Comparison of ENCODE assay signal across 18 mouse cellular contexts in genomic region chr17:29456476-29456875, GRCm38 (mm10). TPM values are rescaled to one million over a fixed set of nuclear protein-coding genes. Genes with fewer than 3 reads are reported as not detected.
DNase-seq lines count a peak whose midpoint lies in the region; ATAC-seq lines count a peak whose summit lies in the region.
"Had no signal": no experiment of that assay in that cellular context is flagged by ENCODE, and none has a peak within 500 bp of the region (broad histone marks: within the 10 kb centered on the region; RNA-seq: fewer than 3 reads in every experiment).

No protein-coding gene starts in this region.

- 99% methylated on average over 4 of the region's 4 CpGs for WGBS in heart, embryonic 14.5 days

- H3K4me2 ChIP-seq in heart, embryonic 14.5 days (ENCODE audit: low read length), result no peak overlapping the region
- H3K4me2 ChIP-seq: limb, embryonic 13.5 days had no signal

- 0 out of 2 replicates have a peak overlapping the region, but pooled peaks have one; percentile 5 for H3K9ac ChIP-seq in heart, embryonic 14.5 days (ENCODE audit: low read length)
- H3K9ac ChIP-seq: forebrain, postnatal 0 days; limb, embryonic 13.5 days had no signal

- H3K9me3 ChIP-seq in heart, embryonic 14.5 days (ENCODE audit: control insufficient read depth, low read length), result 0 out of 2 replicates have a peak, but pooled peaks cover 2% of the 10 kb centered on the region

- H3K27ac ChIP-seq in heart, embryonic 14.5 days (replicated peaks in 1 of 2; ENCODE audit: control insufficient read depth in 1 of 2, insufficient read depth in 1 of 2, low read depth in 2 of 2, low read length in 2 of 2), result peak overlapping the region; percentile 88 to 97
- H3K27ac ChIP-seq: left cerebral cortex, adult 2 months had no signal

- H3K4me3 ChIP-seq in heart, embryonic 14.5 days (ENCODE audit: control insufficient read depth in 1 of 2, insufficient read depth in 1 of 2, low read depth in 1 of 2, low read length in 2 of 2), result no peak overlapping the region
- H3K4me3 ChIP-seq: left cerebral cortex, adult 2 months; limb, embryonic 13.5 days; midbrain, embryonic 10.5 days had no signal

- no peaks in the 10 kb centered on the region for H3K36me3 ChIP-seq in heart, embryonic 14.5 days (ENCODE audit: control insufficient read depth, insufficient read depth, low read length)
- H3K36me3 ChIP-seq: limb, embryonic 13.5 days; midbrain, embryonic 10.5 days had no signal

- DNase-seq in adrenal gland, postnatal 14 days, result peak; percentile 36
- no peak for DNase-seq in adrenal gland, adult 8-10 months
- DNase-seq in heart, adult 18-20 months, result no peak
- peak; percentile 26 for DNase-seq in 416B (ENCODE audit: low read depth)
- no peak for DNase-seq in thymus, postnatal 0 days (ENCODE audit: low spot score)
- no peak for DNase-seq in urinary bladder, postnatal 36 days (ENCODE audit: low spot score in 2 of 2)
- DNase-seq: embryo, embryonic 11 days; forebrain, postnatal 0 days; kidney, adult 8-10 months; kidney, postnatal 25 days; lung, adult 18-20 months; lung, postnatal 36 days; thymus, adult 18-20 months had no signal

- no peak for ATAC-seq in heart, embryonic 14.5 days (ENCODE audit: insufficient number of reproducible peaks, insufficient read depth, low FRiP score, low read depth)
- ATAC-seq in erythroblast, adult 5-6 weeks (replicated peaks; ENCODE audit: low FRiP score, poor library complexity, severe bottlenecking), result peak; percentile 58; the same call in 1 of the 2 replicates
- ATAC-seq: forebrain, postnatal 0 days had no signal

- H3K4me1 ChIP-seq in heart, embryonic 14.5 days (ENCODE audit: control insufficient read depth in 2 of 2, insufficient read depth in 2 of 2, low read length in 2 of 2), result peaks cover 37 to 61% of the 10 kb centered on the region in 2 experiments

- no peaks in the 10 kb centered on the region for H3K27me3 ChIP-seq in heart, embryonic 14.5 days (ENCODE audit: control insufficient read depth, insufficient read depth, low read length)
- H3K27me3 ChIP-seq: limb, embryonic 13.5 days had no signal

RNA-seq across cellular contexts. Expression of gene Pim1, which starts 34.1 kb away (rescaled TPM):
- total RNA-seq in adrenal gland, postnatal 14 days (2021), result 104 and 129 TPM in 2 replicates
- 100 to 1,000 TPM in 1 of 4 experiments, 10 to 100 TPM in 3; 55.1 to 168 (median 83.0) TPM for total RNA-seq in adrenal gland, adult 8-10 months (2022)
- polyA plus RNA-seq in heart, embryonic 14.5 days (2014; fragmentation: Nextera tagmentation; extraction: Ambion mirVana), result 14.1 and 16.5 TPM in 2 replicates
- 10 to 100 TPM; 12.7 to 21.2 TPM for total RNA-seq in heart, adult 18-20 months (2021)
- 342 and 357 TPM in 2 replicates for total RNA-seq in erythroblast, adult 5-6 weeks (2015; ENCODE audit: low replicate concordance)
- total RNA-seq in erythroblast, adult 5-6 weeks (2017; ENCODE audit: low replicate concordance), result 725 and 933 TPM in 2 replicates
- polyA plus RNA-seq in thymus, postnatal 0 days (2015; fragmentation: Nextera tagmentation; extraction: Ambion mirVana), result 78.6 and 81.4 TPM in 2 replicates

Comparison
In these comparisons a context has a peak if more than half of its experiments do, and no peak if none do; other contexts are left out.
1. DNase-seq: peak in adrenal gland, postnatal 14 days (single experiment) and 416B (single experiment); none in adrenal gland, adult 8-10 months (single experiment), heart, adult 18-20 months (0 of 2), thymus, postnatal 0 days (single experiment) and urinary bladder, postnatal 36 days (0 of 2).